10 mouse cellular contexts compared by ENCODE assay signal in the genomic region with DNA sequence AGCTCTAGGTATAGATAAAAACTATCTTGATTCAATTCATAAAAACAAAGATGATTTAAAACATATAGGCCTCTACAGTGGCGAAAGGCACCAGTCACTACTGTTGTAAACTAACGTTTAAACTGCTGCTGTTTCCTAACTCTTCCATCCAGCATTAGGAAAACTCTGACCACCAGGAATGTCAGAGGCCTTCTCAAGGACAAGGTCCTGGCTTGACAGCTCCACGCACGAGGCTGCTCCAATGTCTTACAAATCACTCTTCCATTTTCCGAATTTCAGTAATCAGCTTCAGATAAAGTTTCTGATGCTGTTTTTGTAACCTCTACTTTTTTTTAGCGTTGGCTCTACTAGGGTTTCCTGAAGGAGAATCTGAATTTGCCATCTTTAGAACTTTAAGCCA.
"Had no signal": no experiment of that assay in that cellular context is flagged by ENCODE, and none has a peak within 500 bp of the region (broad histone marks: within the 10 kb centered on the region; RNA-seq: fewer than 3 reads in every experiment).

No protein-coding gene starts in this region.

- DNase-seq: lung, adult 2 months; lung, postnatal 14 days; lung, postnatal 36 days; right cerebral cortex, adult 18-20 months; right cerebral cortex, postnatal 25 days; right cerebral cortex, postnatal 4 days; spleen, adult 18-20 months; thymus, adult 18-20 months; thymus, postnatal 14 days; thymus, postnatal 36 days had no signal
